Mouse (Mus musculus): ENCODE measurements around the gene Mei1.
A peak's percentile ranks its signal among the peaks of the same experiment; 100 is the strongest.

Mei1 gene

GRCm38 (mm10) chr15:82069898-82070297 is at the start of gene Mei1:
Gene Mei1 (plus strand): TSS chr15:82069996.
- DNase-seq = no peak

- peak; percentile 38 to 44 for DNase-seq
These were observed 47.2 kb upstream of the Mei1 start for GRCm38 (mm10) chr15:82022535-82023088.

DNA sequence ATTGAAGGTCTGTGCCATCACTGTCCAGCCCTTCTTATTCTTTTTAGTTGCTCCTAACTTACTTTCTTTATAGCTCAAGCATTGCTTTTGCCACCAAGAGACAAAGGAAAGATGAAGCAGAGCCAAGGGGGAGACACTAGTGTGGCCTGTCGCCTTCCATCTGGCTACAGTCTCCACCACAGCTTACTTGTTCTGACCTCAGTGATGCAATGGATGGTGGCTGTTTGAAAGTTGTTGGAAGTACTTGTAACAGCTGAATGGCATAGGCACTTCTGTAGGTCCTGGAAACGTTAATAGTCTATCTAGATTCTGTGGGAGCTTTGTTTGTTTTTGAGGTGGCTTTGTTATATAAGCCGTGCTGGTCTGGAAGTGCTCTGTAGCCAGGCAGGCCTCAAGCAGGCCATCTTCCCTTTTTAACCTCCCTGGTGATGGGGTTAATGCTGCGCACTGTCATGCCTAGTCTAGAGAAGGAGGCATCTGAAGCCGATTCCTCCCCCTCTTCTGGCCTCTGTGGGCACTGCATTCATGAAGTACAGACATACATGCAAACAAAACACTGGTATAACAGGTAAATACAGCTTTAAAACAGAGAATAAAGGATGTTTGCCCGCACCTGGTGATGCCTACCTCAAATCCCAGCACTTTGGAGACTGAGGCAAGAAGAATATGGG is 45.7 kb upstream of the Mei1 start:
- peak in 1 of 2 experiments; percentile 59 for DNase-seq

GRCm38 (mm10) chr15:82027276-82027675 is 42.5 kb upstream of the Mei1 start:
- peak in 1 of 2 experiments; percentile 65 for DNase-seq

DNA sequence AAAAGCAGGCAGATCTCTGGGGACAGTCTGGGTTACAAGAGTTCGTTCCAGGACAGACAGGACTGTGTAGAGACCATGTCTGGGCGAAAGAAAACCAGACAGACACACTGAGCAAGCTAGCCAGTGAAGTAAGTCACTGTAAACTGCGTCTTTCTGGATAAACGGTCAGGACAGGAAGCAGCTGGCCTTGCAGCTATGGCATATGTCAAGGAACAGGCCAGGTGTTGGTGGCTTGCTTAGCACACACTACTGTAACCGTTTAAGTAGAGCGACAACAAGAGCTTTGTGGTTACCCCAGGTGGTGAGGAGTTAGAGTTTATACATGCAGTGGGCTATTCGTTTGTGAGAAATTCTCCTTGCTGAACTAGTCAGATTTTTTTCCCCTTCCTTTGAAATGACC is 42.1 kb upstream of the Mei1 start:
- peak; percentile 66 to 84 for DNase-seq

DNA sequence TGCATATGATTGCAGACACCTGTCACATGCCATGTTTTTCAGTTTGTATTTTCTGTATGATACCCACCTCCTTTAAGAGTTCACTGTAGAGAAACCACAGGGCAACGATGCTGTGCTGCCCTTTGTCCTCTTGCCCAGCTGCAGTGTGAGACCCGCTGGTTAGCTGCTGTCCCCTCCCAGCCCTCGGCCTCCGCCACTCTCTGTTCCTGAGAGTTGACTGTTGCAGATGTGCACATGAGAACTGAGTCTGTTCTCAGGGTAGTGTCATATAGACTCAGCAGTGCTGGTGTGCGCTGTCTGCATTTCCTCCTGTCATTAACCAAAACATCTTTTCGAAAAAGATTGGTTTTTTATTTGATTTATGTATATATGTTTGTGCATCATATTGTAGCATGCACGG is 37.4 kb upstream of the Mei1 start:
- no peak for DNase-seq

GRCm38 (mm10) chr15:82033762-82034161 is 36.0 kb upstream of the Mei1 start, which contains the start of gene Desi1:
Gene Desi1 (minus strand): TSS chr15:82033862.
- no peak for DNase-seq

DNA sequence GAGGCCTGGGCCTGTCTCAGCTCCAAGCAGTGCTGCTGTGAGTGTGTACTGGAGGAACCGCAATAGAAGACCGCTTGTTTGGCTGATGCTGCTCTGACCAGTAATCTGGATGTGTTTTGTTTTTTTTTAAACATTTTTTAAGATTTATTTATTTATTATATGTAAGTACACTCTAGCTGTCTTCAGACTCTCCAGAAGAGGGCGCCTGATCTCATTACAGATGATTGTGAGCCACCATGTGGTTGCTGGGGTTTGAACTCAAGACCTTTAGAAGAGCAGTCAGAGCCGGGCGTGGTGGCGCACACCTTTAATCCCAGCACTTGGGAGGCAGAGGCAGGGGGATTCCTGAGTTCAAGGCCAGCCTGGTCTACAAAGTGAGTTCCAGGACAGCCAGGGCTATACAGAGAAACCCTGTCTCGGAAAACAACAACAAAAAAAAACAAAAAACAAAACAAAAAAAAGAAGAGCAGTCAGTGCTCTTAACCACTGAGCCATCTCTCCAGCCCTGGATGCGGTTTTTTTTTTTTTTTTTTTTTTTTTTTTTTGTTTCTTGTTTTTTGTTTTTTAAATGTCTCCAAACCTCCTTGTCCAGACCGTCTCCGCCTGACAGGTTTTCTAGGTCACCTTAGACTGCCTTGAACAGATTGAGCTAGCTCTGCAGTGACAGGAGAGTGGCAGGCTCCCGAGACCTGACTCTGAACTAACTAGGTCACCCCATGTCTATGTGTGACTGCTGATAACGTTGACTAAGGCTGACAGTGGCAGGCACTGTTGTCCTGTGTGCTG is 33.7 kb upstream of the Mei1 start:
- DNase-seq = no peak

DNA sequence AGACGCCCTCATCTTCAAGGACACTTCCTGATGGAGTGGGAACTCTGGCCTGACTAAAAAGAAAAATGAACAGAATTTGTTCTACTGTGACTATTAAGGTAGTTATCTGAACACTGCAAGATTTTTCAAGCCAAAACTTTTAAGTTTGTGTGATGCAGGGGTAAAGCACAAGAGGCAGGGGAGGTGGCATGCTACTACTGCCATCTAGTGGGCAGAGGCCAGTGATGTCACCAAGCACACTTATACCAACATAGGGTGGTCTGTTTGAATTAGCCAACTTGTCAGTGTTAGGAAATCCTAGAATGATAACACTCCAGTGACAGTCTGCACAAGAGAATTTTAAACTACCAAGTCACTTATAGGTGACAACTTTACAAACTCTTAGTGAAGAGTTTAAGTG is 29.1 kb upstream of the Mei1 start:
- DNase-seq = peak in 1 of 2 experiments; percentile 68

- DNase-seq = no peak
These were observed 25.5 kb upstream of the Mei1 start for GRCm38 (mm10) chr15:82044166-82044784.

DNA sequence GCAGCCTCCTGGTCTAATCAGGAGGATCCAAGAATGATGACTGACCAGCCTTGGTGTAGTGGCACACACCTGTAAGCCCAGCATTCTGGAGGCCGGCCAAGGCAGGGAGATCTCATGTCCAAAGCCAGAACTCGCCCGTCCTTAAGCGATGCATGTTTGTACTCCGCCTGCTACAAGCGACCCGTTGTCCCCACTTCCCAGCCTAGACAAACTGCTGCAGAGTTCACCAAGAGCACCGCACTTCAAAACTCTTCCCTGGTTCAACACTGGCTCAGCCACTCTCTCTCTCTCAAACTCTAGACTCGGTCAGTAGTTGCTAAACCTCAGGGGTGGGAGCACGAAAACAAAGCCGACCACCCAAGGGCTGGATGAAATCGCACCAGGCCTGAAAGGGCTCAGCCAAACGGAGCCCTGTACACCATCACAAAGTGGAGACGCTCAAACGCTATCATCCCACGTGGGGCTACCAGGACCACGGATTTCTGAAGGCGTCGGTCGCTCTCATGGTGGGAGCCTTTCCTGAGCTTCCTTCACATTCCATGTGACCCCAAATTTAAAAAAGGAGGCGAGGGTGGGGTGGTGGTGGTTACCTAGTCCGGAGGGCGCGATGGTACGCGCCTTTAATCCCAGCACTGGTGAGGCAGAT is 23.4 kb upstream of the Mei1 start:
- no peak for DNase-seq

- peak; percentile 91 to 92 for DNase-seq
These were observed 22.5 kb upstream of the Mei1 start, which contains the start of gene Snu13 for GRCm38 (mm10) chr15:82047080-82047883. Gene Snu13 (minus strand): TSS chr15:82047598.

GRCm38 (mm10) chr15:82052544-82052943 is 17.3 kb upstream of the Mei1 start:
- DNase-seq = no peak

DNA sequence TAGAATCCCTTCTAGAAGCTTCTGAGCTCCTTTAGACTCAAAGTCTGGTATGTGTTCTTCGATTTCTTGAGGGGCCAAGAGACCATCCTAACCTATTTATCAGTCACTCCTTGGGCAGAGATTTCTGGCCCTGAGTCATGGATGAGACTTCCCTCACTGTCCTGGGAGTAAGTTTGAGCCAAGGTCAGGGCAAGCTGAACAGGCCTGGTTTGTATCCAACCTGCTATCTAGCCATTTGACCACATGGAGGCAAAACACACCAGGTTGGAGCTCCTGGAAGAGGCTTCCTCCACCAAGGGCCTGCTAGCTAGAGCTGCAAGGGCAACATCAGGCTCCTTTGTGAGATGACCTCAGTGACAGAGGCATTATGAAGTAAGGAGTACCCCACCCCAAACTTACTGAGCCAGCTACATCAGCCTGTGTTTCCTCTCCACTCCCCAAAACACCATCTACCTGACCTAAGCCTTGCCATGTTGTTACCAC is 11.0 kb upstream of the Mei1 start, which contains the start of gene 4930407I10Rik:
Gene 4930407I10Rik, plus strand, starts transcription at position 433 of the 483 bp plus-strand sequence.
- DNase-seq = no peak

DNA sequence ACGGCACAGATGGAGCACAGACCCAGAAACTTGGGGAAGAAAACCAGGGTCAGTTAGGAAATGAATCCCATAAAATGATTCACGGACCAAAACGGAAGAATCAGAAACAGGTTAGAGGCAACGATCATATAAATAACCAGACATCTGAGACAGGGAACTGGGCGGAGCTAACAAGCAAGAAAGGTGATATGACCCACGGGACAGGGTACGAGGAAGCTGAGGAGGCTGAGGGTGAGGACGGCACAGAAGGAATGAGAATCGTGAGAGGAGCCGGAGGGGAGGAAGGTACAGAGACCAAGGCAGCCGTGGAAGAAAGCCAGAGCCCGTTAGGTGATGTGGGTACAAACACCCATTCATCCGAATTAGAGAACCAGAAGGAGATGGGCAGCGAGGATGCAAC is 5.9 kb upstream of the Mei1 start:
- no peak for DNase-seq

GRCm38 (mm10) chr15:82065511-82065910 is 4.3 kb upstream of the Mei1 start:
- DNase-seq = peak; percentile 30 to 41

DNA sequence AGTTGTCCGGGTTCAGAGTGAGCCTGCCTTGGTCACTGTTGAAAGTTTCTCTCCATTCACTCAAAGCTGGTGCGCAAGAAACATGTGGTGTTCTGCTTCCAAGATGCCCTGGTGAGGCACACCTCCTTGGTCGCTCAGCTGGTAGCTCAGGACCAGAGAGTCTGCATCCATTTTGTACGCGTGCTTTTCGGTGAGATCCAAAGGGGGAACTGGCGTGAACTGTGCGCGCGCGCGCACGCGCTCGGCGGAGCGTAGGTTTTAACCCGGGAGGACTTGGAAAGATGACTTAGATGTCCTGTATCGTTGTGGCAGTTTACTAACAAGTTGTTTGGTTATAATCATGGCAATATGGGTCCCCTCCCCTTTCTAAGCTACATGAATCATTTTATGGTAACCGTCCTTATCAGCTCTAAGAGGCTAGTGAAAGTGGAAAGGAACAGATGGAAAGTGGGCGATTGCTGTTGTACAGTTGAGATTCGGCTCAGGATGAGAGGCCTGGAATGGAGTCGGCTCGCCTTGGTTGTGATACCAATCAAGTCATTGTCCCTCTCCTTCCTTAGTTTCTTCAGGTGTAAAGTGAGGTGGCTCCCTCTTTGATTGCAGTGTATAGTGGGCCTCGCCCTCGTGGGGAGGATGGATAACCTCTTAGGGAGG is 2.1 kb downstream of the Mei1 start:
- DNase-seq = no peak

- no peak for DNase-seq
These were observed 3.7 kb downstream of the Mei1 start for GRCm38 (mm10) chr15:82073490-82073889.

GRCm38 (mm10) chr15:82079883-82080282 is 10.1 kb downstream of the Mei1 start:
- DNase-seq = no peak

- peak; percentile 61 to 65 for DNase-seq
These were observed 11.4 kb downstream of the Mei1 start for GRCm38 (mm10) chr15:82081161-82081560.

DNA sequence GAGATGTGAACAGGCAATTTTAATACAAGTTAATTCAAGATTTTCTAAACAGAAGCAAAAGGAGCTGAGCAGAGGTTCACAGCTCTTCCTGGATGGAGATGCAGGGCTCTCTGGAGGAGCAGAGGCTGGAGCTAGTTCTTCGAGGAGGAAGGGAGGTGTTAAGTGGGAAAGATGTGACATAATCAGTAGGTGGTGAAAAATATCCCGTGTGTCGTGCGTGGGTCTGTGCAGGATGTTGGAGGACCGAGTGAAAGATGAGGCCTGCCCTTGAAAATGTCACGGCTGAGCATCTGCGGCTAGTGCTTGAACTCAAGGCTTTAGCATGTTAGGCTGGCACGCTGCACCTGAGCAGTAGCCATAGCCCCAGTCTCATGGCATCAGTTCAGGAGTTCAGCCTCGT is 15.8 kb downstream of the Mei1 start:
- no peak for DNase-seq
